Mouse (Mus musculus) liver (tissue): ENCODE results near the gene Fkbp9.
A peak's percentile ranks its signal among the peaks of the same experiment; 100 is the strongest.

Source experiments
- DNase-seq: peaks from one replicate; pipeline ENCODE4 v3.0.0-alpha.2; 2020; ENCODE audit warnings: mixed read lengths

The Fkbp9 gene

GRCm38 (mm10) chr6:56906121-56906846, 74.4 kb downstream of the Fkbp9 start:
- DNase-seq, result peak; percentile 54

GRCm38 (mm10) chr6:56907973-56908372, 76.1 kb downstream of the Fkbp9 start:
- no peak for DNase-seq

GRCm38 (mm10) chr6:56908397-56908796, 76.5 kb downstream of the Fkbp9 start:
- DNase-seq, result no peak

GRCm38 (mm10) chr6:56908912-56909311, 77.1 kb downstream of the Fkbp9 start:
- DNase-seq, result peak; percentile 83

GRCm38 (mm10) chr6:56910910-56911309, 79.1 kb downstream of the Fkbp9 start:
- DNase-seq, result peak; percentile 76

GRCm38 (mm10) chr6:56913092-56913858, 81.4 kb downstream of the Fkbp9 start:
- no peak for DNase-seq

GRCm38 (mm10) chr6:56916279-56916678, 84.4 kb downstream of the Fkbp9 start:
- no peak for DNase-seq

GRCm38 (mm10) chr6:56917578-56918368, 85.9 kb downstream of the Fkbp9 start:
- DNase-seq, result peak; percentile 81

GRCm38 (mm10) chr6:56919330-56920044, 87.6 kb downstream of the Fkbp9 start:
- peak; percentile 60 for DNase-seq

GRCm38 (mm10) chr6:56920222-56921092, 88.6 kb downstream of the Fkbp9 start:
- peak; percentile 80 for DNase-seq

GRCm38 (mm10) chr6:56923331-56923725, 91.5 kb downstream of the Fkbp9 start:
- DNase-seq, result peak; percentile 75

- DNase-seq, result peak; percentile 96
Observed at GRCm38 (mm10) chr6:56923726-56924707, 92.2 kb downstream of the Fkbp9 start, which contains the start of the genes Nt5c3 and Vmn1r4. TSS of gene Nt5c3 (minus strand) at chr6:56923932. TSS of gene Vmn1r4 (plus strand) at chr6:56924015.
